ENCODE assay signal across 9 mouse cellular contexts in genomic region chr17:29056699-29057151, GRCm38 (mm10). TPM values are rescaled to one million over a fixed set of nuclear protein-coding genes. Genes with fewer than 3 reads are reported as not detected.
DNase-seq lines count a peak whose midpoint lies in the region; ATAC-seq lines count a peak whose summit lies in the region.
"Had no signal": no experiment of that assay in that cellular context is flagged by ENCODE, and none has a peak within 500 bp of the region (broad histone marks: within the 10 kb centered on the region; RNA-seq: fewer than 3 reads in every experiment).

No protein-coding gene starts in this region.

- ATAC-seq in midbrain, embryonic 11.5 days (ENCODE audit: low FRiP score) = peak; percentile 57
- ATAC-seq: CD4-positive, CD25-positive, alpha-beta regulatory T cell, adult 4 months had no signal

- H3K4me3 ChIP-seq in midbrain, embryonic 11.5 days (ENCODE audit: low read depth, low read length) = no peak overlapping the region

- peak; percentile 92 for DNase-seq in heart, adult 11 months
- DNase-seq in heart, postnatal 14 days = no peak
- DNase-seq in testis, postnatal 10 days (ENCODE audit: low spot score) = peak; percentile 57
- DNase-seq in testis, postnatal 14 days (ENCODE audit: low spot score) = no peak
- peak; percentile 85 for DNase-seq in midbrain, embryonic 11.5 days (ENCODE audit: low spot score, missing footprints)
- no peak for DNase-seq in spleen, postnatal 10 days (ENCODE audit: low spot score in 2 of 2)
- DNase-seq in urinary bladder, adult 18-20 months (ENCODE audit: low spot score in 2 of 2) = no peak
- DNase-seq in adrenal gland, adult 2 months = no peak

- intact Hi-C loops in heart, postnatal 14 days (cut with DNase I) = no loop called here

- H3K4me1 ChIP-seq in midbrain, embryonic 11.5 days (ENCODE audit: control insufficient read depth, insufficient read depth, low read length) = peaks cover 5% of the 10 kb centered on the region

- no peaks in the 10 kb centered on the region for H3K27me3 ChIP-seq in midbrain, embryonic 11.5 days (ENCODE audit: control insufficient read depth, insufficient read depth, low read length)

- H3K9me3 ChIP-seq in midbrain, embryonic 11.5 days (ENCODE audit: control insufficient read depth, low read length) = no peaks in the 10 kb centered on the region

- no peak overlapping the region for H3K27ac ChIP-seq in midbrain, embryonic 11.5 days (ENCODE audit: low read depth, low read length)

- H3K36me3 ChIP-seq in midbrain, embryonic 11.5 days (ENCODE audit: control insufficient read depth, insufficient read depth, low read length) = no peaks in the 10 kb centered on the region

- WGBS in midbrain, embryonic 11.5 days = 6% methylated on average over 8 of the region's 8 CpGs

- no peak overlapping the region for H3K4me2 ChIP-seq in midbrain, embryonic 11.5 days

- no peak overlapping the region for H3K9ac ChIP-seq in midbrain, embryonic 11.5 days (ENCODE audit: low read length)

RNA-seq across cellular contexts. Expression of gene Srsf3, which starts 24.3 kb away (rescaled TPM):
- total RNA-seq in heart, postnatal 14 days (2021) = 100 to 1,000 TPM in 1 of 2 experiments, 10 to 100 TPM in 1; 99.7 to 120 TPM
- 899 and 948 TPM in 2 replicates for polyA plus RNA-seq in midbrain, embryonic 11.5 days (2014; fragmentation: Nextera tagmentation; extraction: Ambion mirVana)
- total RNA-seq in adrenal gland, adult 2 months (2021) = 100 to 1,000 TPM in 1 of 2 experiments, 10 to 100 TPM in 1; 94.0 to 149 TPM
- polyA plus RNA-seq in adrenal gland, adult 2 months (2012; rRNA removed) = 161 and 183 TPM in 2 replicates

RNA-seq across cellular contexts. Expression of gene Cdkn1a, which starts 34.1 kb away (rescaled TPM):
- total RNA-seq in heart, postnatal 14 days (2021) = 100 to 1,000 TPM; 105 to 121 TPM
- 16.1 and 17.4 TPM in 2 replicates for polyA plus RNA-seq in midbrain, embryonic 11.5 days (2014; fragmentation: Nextera tagmentation; extraction: Ambion mirVana)
- total RNA-seq in adrenal gland, adult 2 months (2021) = 100 to 1,000 TPM in 1 of 2 experiments, 10 to 100 TPM in 1; 36.4 to 108 TPM
- polyA plus RNA-seq in adrenal gland, adult 2 months (2012; rRNA removed) = 32.2 and 33.7 TPM in 2 replicates

RNA-seq across cellular contexts. Expression of gene Stk38, which starts 48.9 kb away (rescaled TPM):
- total RNA-seq in heart, postnatal 14 days (2021) = 10 to 100 TPM; 47.6 to 48.8 TPM
- polyA plus RNA-seq in midbrain, embryonic 11.5 days (2014; fragmentation: Nextera tagmentation; extraction: Ambion mirVana) = 130 and 139 TPM in 2 replicates
- total RNA-seq in adrenal gland, adult 2 months (2021) = 10 to 100 TPM; 50.5 to 52.6 TPM
- polyA plus RNA-seq in adrenal gland, adult 2 months (2012; rRNA removed) = 151 and 161 TPM in 2 replicates

RNA-seq across cellular contexts. Expression of gene Rab44, which starts 57.2 kb away (rescaled TPM):
- total RNA-seq in heart, postnatal 14 days (2021) = under 1 TPM; 0.73 to 0.76 TPM
- polyA plus RNA-seq in midbrain, embryonic 11.5 days (2014; fragmentation: Nextera tagmentation; extraction: Ambion mirVana) = 0.22 and 0.44 TPM in 2 replicates
- under 1 TPM; 0.14 to 0.62 TPM for total RNA-seq in adrenal gland, adult 2 months (2021)
- 0.30 and 0.31 TPM in 2 replicates for polyA plus RNA-seq in adrenal gland, adult 2 months (2012; rRNA removed)
- polyA plus RNA-seq: CD4-positive, CD25-positive, alpha-beta regulatory T cell, adult 4 months had no signal

Comparison
In these comparisons a context has a peak if more than half of its experiments do, and no peak if none do; other contexts are left out.
1. DNase-seq: peak in heart, adult 11 months (single experiment), testis, postnatal 10 days (single experiment) and midbrain, embryonic 11.5 days (single experiment); none in heart, postnatal 14 days (0 of 2), testis, postnatal 14 days (single experiment), spleen, postnatal 10 days (0 of 2), urinary bladder, adult 18-20 months (0 of 2) and adrenal gland, adult 2 months (single experiment).